Mouse (Mus musculus): Measurements from ENCODE around the gene Rsf1. TPM values are rescaled to one million over a fixed set of nuclear protein-coding genes. Genes with fewer than 3 reads are reported as not detected.

The Rsf1 gene
- total RNA-seq, 2 experiments from 2014 or later: 48.5 to 50.1 TPM

DNA sequence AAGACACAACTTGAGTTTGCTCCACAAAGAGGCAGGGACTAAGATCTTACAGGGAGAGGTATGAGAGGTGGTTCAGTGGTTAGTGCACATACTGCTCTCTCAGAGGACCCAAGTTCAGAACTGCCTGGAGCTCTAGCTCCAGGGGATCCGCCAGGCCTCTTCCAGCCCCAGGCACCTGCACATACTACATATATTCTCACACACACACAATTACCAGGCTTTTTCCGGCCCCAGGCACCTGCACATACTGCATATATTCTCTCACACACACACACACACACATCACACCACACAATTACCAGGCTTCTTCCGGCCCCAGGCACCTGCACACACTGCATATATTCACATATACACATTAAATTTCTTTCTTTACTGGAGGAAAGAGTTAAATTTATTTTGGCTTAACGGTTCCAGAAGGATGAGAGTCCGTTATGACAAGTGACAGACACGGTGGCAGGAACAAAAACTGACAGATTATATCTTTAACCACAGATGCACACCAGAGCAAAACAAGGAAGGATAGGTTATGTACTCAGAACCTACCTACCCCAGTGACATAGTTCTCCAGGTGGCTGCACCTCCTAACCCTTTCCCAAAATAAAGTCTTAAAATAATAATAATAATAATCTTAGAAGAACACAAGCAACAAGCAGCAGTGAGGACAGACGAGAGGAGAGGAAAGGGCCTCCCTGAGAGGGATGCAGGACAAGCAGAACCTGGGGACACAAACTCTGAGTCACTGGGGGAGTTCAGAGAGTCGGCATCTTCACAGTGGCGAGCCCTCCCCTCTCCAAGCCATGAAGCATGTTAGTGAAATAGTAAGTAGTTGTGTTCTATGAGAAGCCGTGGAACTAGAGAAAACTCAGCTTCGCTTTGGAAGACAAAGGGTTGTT lies 144.2 kb downstream of the Rsf1 start:
- DNase-seq (ENCODE audit: low spot score in 2 of 2): no peak

DNA sequence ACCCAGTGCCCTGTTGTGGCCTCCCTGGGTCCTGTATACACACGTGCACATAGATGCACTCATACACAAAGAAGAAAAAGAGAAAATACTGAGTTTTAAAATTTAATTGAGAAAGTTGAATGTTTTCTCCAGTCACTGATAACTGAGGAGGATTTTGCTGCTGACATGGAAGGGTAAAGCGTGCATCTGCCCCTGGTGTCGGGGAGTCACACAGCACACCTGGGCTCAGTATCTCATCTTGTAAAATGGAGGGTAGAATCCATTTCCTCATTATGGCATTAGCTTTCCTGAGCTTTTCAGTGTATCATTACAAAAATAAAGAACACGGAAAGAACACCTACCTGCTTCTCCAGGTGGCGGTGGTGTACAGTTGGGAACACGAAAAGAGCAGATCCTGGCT lies 145.7 kb downstream of the Rsf1 start:
- no peak for DNase-seq (ENCODE audit: low spot score in 2 of 2)

DNA sequence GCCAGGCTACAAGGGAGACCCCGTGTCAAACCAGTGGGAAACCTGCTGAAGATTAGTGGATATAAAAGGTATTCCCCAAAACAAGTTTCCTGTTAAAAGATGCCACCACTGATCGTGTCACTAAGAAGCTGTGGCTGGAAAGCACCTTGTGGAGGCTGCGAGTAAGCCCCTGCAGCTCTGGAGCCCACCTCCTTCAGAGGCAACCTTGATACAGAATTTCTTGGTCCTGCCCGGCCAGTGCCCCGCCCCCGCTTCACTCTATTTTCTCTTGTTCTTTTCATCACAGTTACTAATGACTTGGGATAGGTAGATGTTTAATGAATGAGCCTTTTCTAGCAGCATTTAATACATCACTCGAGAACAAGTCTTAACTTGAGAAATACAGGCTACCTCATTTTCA lies 146.4 kb downstream of the Rsf1 start:
- no peak for DNase-seq (ENCODE audit: low spot score in 2 of 2)

DNA sequence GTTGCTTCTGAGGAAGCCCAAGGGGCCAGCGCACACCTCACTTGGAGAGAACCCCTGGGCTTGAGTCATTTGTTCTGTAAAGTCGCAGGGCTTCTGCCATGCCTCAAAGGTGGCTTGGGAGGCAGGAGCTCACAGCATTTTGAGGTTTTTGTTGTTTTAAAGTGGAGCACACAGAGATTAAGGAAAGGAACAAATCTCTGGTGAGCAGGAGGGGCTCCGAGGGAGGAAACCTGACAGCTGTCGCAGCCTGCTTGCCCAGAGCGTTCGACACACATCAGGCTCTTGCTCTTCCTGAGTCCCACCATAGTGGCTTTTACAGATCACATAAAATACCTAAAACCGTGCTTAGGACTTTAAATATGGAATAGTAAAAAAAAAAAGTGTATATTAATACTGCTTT lies 147.1 kb downstream of the Rsf1 start:
- no peak for DNase-seq (ENCODE audit: low spot score in 2 of 2)

DNA sequence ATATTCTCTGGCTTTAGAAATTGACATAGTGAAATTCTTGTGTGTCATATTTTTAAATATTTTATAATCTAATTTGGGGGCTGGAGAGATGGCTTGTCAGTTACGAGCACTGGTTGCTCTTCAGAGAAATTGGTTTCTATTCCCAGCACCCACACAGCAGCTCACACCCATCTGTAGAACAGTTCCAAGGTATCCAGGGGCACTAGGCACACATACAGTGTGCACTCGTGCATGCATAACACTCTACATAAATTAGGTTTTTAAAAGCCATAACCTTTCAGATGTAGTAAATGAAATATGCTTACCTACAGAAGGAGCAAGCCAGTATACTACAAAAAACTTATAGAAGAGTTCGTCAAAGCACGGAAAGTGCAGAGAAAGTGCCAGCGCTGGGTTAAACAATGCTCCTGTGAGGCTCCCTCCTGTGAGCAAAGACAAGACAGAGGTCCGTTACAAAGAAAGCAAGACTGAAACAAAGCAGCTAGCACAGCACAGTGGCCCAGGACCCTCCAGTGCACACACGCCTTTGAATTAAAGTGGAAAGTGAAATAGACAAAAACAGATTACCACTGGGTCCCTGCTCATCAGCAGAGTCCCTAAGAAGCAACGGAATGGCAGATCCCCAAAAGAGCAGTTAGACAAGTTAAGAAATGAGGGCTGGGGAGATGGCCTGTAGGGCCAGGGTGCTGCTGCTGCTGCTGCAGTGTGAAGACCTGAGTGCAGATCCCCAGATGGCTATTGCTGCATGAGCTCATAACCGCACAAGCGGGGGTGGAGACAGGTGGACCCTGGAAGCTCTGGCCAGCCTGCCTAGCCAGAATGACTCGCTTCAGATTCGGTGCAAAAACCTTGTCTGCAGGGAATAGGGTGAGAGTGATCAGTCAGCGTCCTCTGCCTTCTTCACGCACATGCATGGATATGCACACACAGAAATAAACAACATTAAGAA lies 149.3 kb downstream of the Rsf1 start:
- no peak for DNase-seq (ENCODE audit: low spot score in 2 of 2)

DNA sequence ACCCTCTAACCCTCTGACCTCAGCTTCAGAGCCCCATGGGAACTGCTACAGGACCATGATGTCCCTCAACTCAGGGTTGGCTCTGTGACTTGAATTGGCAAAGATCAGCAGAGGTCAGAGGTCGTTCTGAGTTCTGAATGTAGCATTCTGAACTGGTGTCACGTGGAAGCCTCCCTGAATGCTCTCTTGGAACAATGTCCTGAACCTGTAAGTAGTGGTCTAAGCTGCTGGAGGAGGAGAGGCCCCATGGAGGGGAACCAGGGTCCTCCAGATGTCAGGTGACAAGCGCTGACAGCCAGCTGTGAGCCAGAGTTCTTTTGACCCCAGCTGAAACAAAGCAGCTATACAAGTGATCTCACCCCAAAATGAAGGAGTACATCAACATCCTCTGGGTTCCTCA lies 150.7 kb downstream of the Rsf1 start:
- no peak for DNase-seq (ENCODE audit: low spot score in 2 of 2)

DNA sequence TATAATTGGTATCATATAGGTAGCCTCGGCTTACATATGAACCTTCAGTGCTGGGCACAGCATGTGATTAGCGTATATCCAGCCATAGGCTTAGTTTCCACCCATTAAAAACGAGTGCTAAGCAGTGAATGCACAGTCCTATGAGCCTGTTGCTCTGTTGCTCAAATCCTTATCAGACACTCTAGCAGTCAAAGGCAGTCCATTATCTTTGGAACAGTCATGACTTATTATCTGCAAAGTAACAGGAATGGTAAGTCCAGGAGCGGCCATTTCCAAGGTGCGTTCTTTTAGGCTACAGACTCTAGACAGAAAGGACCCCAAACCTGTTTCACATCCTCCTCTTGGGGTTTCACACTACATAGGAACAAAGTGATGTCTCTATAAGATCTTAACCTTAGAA lies 153.9 kb downstream of the Rsf1 start:
- no peak for DNase-seq (ENCODE audit: low spot score in 2 of 2)

DNA sequence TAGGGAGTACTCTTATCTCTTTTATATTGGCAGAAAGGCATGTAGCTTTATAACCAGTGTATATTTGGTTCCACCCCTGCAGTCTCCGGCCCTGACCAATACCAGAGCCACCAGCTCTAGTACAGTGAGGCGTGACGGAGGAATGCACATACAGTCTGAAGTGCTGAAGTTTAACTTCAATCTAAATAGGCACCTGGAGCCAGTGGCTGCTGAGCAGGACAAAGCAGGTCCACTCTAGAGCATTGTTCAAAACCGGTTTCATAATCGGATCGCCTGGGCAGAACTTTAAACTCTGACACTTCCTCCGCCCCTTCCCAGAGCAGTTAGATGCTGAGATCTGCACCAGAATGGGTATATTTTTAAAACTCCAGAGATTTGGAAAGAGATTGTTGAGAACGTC lies 155.3 kb downstream of the Rsf1 start:
- no peak for DNase-seq (ENCODE audit: low spot score in 2 of 2)

DNA sequence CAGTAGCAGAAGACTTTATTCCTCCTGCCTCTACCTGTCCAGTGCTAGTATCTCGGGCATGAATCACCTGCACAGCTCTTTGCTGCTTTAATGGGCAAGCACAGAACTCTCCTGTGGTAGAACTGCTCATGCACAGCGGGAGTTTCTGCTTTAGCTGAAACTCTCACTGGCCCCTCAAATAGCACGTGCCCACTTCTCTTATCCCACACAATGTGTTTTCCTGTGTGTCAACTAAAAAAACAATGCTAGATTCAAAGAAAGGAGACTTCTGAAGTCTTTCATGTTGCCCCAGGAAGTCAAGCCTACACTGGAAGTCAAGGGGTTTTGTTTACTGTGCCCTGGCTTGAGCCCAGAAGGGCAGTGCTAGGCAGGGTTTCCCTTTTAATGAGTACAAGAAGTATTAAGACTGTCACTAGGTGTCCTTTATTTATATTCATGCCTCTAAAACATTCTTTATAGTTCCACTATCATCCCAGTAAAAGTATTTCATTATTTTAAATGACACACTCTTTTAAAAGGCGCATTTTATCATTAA lies 156.3 kb downstream of the Rsf1 start:
- DNase-seq (ENCODE audit: low spot score in 2 of 2): no peak

DNA sequence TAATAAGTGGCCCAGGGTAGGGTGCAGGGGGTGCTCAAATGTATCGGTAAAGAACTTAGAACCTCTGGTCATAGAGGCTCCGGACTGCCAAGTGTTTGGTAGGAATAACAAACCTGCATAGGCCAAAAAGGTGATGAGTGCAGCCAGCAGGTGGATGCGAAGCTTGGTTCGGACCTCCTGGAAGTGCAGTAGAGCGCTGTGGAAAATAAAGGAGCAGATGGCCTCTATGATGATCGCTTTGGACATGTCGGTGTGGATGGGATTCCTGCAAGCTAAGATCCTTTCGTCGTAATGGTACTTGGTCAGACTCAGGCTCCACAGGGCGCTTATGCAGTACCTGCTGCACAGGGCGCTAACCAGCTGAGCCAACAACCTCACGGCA lies 157.6 kb downstream of the Rsf1 start:
- DNase-seq (ENCODE audit: low spot score in 2 of 2): no peak

DNA sequence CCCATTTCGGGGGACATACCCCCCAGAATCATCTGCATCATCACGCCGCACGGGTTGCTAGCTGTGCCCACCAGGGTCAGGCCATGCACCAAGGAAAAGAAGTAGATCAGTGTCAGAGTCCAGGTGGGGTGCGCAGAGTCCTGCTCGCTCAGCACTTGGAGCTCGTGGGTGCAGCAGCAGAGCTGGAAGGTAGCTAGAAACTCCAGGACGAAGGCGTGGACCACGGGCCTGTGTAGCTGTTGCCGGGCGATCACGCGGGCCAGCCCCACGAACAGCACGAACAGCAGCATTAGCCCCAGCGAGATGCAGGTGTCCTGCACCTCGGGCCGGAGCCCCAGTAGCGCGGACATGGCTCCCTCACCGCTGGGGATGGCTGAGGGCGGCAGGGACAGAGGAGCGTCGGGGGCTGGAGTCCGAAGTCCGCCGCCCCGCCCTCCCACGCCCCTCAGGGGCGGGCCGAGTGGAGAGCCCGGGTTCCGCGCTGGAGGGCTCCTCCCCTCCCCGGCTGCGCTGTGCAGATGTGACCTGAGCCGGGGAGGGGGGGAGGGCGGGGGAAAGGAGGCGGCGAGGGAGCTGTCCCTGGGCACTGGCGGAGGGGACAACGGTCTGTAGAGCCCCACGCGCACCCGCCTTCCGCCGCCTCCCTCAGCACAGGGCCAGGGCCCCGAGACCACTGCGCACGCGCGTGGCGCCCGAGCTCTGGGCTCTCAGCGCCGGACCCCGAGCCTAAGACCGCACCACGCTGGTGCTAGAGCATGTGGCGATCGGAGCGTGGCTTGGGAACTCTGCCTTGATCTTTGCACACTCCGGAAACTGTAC lies 158.2 kb downstream of the Rsf1 start, which contains the start of gene Aqp11:
Gene Aqp11 (minus strand): TSS at position 652 of the 819 bp plus-strand sequence.
- peak; percentile 69 to 78 for DNase-seq (ENCODE audit: low spot score in 2 of 2)

DNA sequence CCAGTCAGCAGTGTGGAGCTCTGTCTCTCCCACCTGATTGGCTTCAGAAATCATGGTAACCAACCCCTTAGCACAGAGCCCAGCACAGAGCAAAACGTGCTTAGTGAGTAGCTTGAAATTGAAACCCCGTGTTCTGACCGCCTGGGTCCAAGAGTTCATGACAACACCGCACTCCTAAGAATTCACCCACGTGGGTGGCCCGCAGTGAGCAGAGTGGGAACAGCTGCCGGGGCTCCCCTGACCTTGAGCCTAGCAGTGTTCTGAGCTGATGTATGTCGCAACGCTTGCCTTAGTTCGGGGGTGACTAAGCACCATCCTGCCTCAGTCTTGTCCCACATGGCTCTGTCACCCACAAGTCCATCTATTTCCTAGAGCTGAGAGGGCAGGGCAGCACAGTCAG lies 161.3 kb downstream of the Rsf1 start:
- DNase-seq (ENCODE audit: low spot score in 2 of 2): no peak

DNA sequence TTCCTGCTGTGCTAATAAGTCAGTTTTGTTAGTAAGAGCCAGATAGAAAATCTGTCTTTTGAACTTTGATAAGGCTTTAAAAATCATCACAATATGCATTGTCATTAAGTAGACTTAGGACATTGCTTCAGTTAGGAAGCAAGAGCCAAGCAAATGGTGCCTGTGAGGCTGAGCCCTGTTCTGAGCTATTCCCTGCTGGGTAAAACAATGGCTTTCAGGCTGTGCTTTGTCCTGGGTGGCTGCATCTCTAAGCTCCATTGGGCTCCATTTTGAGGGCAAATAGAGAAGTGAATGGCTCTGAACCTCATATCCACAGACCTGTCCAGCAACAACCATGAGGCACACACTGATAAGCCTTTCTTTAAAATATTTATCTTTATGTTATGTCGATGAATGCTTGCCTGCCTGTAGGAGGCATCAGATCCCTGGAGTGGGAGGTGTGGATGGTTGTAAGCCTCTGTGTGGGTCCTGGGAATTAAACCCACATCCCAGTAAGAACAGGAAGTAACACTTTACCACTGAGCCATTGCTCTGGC lies 162.1 kb downstream of the Rsf1 start:
- DNase-seq (ENCODE audit: low spot score in 2 of 2): no peak

Other genes with a start within 250 kb of the Rsf1 start
- 10 to 100 TPM; 14.7 to 16.2 TPM for gene Usp35, start 247.9 kb upstream of the Rsf1 start, total RNA-seq (2021)
- 10 to 100 TPM; 15.0 to 16.0 TPM for gene Kctd21, start 247.6 kb upstream of the Rsf1 start, total RNA-seq (2021)
- 10 to 100 TPM; 10.6 to 10.8 TPM for gene Alg8, start 208.3 kb upstream of the Rsf1 start, total RNA-seq (2021)
- gene Ndufc2, start 179.9 kb upstream of the Rsf1 start, total RNA-seq (2021): 100 to 1,000 TPM; 221 to 224 TPM
- 10 to 100 TPM; 41.0 to 47.8 TPM for gene Thrsp, start 162.2 kb upstream of the Rsf1 start, total RNA-seq (2021)
- 1 to 10 TPM; 5.0 to 5.3 TPM for gene Kctd14, start 128.6 kb upstream of the Rsf1 start, total RNA-seq (2021)
- gene Ints4, start 98.9 kb upstream of the Rsf1 start, total RNA-seq (2021): 10 to 100 TPM; 31.0 to 34.6 TPM
- 10 to 100 TPM; 51.7 to 53.4 TPM for gene Aamdc, start 392 bp upstream of the Rsf1 start, total RNA-seq (2021)
- 10 to 100 TPM; 90.6 to 97.5 TPM for gene Clns1a, start 116.7 kb downstream of the Rsf1 start, total RNA-seq (2021)
- gene Aqp11, start 158.4 kb downstream of the Rsf1 start, total RNA-seq (2021): 10 to 100 TPM; 37.2 to 41.8 TPM
- 100 to 1,000 TPM; 215 to 221 TPM for gene Pak1, start 208.7 kb downstream of the Rsf1 start, total RNA-seq (2021)

Data from layer of hippocampus, adult 18-20 months (tissue).